Mouse (Mus musculus): ENCODE data around the gene Gfy.

Gfy gene

GRCm38 (mm10) chr7:45179469-45179868 lies at the start of gene Gfy:
Gene Gfy (minus strand): TSS chr7:45179569.
- no peak for DNase-seq (ENCODE audit: low spot score)

DNA sequence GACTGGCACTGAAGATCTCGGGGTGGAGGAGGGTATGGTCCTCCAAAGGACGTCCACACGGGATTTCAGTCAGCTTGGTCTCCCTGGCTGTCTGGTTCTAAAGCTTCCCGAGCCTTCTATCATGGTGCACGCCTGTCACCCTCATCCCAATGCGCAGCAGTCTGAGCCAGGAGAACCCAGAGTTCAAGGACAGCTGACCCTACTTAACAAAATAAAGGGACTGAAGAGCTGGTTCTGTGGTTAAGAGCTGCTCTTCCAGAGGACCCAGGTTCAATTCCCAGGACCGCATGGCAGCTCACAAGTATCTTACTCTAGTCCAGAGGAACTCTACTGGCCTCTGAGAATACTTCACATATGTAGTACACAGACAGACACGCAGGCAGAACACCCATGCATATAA lies 49.7 kb upstream of the Gfy start:
- DNase-seq (ENCODE audit: low spot score): no peak

GRCm38 (mm10) chr7:45228548-45228947 lies 49.2 kb upstream of the Gfy start:
- no peak for DNase-seq (ENCODE audit: low spot score)

GRCm38 (mm10) chr7:45226421-45226820 lies 47.1 kb upstream of the Gfy start:
- no peak for DNase-seq (ENCODE audit: low spot score)

- no peak for DNase-seq (ENCODE audit: low spot score)
Measured at GRCm38 (mm10) chr7:45224826-45225225, 45.5 kb upstream of the Gfy start.

- no peak for DNase-seq (ENCODE audit: low spot score)
Measured at GRCm38 (mm10) chr7:45221680-45222079, 42.3 kb upstream of the Gfy start.

GRCm38 (mm10) chr7:45216442-45217183 lies 37.2 kb upstream of the Gfy start:
- DNase-seq (ENCODE audit: low spot score): peak; percentile 61

- peak; percentile 57 for DNase-seq (ENCODE audit: low spot score)
Measured at GRCm38 (mm10) chr7:45215673-45216441, 36.5 kb upstream of the Gfy start, which contains the start of gene Tead2. Gene Tead2 (plus strand): TSS chr7:45215753.

GRCm38 (mm10) chr7:45213708-45214107 lies 34.3 kb upstream of the Gfy start:
- no peak for DNase-seq (ENCODE audit: low spot score)

DNA sequence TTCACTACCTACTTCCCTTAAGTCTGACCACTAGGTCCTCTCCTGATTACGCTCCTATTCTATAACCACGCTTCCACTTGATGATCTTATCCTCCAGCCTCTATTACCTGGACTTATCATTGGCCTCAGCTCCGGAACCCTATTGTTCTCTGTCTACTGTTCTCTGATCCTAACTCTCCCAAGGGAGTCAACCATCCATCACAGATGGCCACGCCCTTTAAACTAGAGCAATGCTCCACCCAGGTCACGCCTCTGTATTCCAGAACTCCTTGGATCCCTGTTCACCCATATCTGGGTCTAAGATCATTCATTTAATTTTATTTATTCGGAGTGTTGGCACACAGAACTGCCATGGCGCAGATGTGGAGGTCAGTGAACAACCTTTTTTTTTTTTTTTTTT lies 33.0 kb upstream of the Gfy start:
- no peak for DNase-seq (ENCODE audit: low spot score)

DNA sequence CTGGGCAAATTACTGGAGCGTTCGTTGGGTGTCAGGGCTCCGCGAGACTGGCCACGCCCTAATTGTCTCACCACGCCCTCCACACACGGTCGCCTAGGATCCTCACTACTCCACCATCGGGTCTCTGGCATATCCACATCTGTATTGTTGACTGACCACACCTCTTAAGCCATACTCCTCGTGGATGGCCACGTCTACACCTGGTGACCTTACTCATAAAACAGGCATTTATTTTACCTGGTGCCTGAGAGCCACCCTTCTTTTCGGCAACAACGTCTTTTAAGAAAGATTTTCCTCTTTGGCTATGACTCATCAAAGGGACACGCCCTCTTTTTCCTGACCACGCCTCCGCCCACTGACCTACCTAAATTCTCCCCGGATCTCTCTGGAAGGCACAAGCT lies 32.5 kb upstream of the Gfy start, which contains the start of gene Dkkl1:
Gene Dkkl1 (minus strand): TSS at position 297 of the 401 bp plus-strand sequence.
- DNase-seq (ENCODE audit: low spot score): no peak

- DNase-seq (ENCODE audit: low spot score): no peak
Measured at GRCm38 (mm10) chr7:45211070-45211469, 31.7 kb upstream of the Gfy start.

DNA sequence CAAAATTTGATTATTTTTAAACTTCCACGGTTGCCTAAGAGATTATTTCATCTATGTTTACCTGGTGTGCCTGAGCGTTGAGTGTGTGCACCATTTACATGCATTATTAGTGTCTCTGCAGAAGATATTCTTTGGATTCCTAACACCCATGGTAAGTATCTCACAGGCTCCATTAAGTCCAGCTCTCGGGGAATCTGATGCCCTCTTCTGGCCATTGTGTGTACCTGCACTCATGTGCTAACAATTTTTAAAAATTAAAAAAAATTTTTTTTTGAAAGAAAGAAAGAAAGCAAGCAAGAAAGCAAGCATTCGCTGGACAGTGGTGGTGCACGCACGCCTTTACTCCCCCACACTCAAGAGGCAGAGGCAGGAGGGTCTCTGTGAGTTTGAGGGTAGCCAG lies 28.9 kb upstream of the Gfy start:
- no peak for DNase-seq (ENCODE audit: low spot score)

GRCm38 (mm10) chr7:45204380-45205143 lies 25.2 kb upstream of the Gfy start, which contains the start of gene Ccdc155:
Gene Ccdc155 (minus strand): TSS chr7:45204892.
- DNase-seq (ENCODE audit: low spot score): peak; percentile 79

GRCm38 (mm10) chr7:45202654-45203053 lies 23.3 kb upstream of the Gfy start:
- no peak for DNase-seq (ENCODE audit: low spot score)

DNA sequence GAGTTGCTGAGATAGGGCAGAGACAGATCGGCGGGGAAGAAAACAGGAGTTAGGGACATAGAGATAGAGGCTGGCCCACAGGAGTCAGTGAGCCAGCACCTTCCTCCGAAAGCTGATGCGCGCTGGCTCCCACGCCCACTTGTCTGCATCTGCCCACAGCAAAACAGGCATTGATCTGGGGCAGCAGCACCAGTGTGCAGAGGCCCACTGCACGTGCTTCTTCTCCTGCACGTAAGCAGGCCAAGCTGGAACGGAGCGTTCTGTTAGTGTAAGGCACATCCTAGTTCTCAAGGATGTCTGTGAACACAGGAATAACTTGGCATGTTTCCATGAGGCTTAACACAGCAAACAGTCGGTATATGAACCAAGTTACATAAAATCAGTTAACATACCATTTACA lies 19.6 kb upstream of the Gfy start:
- no peak for DNase-seq (ENCODE audit: low spot score)

- DNase-seq (ENCODE audit: low spot score): no peak
Measured at GRCm38 (mm10) chr7:45198435-45198834, 19.1 kb upstream of the Gfy start.

- DNase-seq (ENCODE audit: low spot score): no peak
Measured at GRCm38 (mm10) chr7:45196994-45197393, 17.6 kb upstream of the Gfy start.

- no peak for DNase-seq (ENCODE audit: low spot score)
Measured at GRCm38 (mm10) chr7:45196176-45196535, 16.8 kb upstream of the Gfy start.

DNA sequence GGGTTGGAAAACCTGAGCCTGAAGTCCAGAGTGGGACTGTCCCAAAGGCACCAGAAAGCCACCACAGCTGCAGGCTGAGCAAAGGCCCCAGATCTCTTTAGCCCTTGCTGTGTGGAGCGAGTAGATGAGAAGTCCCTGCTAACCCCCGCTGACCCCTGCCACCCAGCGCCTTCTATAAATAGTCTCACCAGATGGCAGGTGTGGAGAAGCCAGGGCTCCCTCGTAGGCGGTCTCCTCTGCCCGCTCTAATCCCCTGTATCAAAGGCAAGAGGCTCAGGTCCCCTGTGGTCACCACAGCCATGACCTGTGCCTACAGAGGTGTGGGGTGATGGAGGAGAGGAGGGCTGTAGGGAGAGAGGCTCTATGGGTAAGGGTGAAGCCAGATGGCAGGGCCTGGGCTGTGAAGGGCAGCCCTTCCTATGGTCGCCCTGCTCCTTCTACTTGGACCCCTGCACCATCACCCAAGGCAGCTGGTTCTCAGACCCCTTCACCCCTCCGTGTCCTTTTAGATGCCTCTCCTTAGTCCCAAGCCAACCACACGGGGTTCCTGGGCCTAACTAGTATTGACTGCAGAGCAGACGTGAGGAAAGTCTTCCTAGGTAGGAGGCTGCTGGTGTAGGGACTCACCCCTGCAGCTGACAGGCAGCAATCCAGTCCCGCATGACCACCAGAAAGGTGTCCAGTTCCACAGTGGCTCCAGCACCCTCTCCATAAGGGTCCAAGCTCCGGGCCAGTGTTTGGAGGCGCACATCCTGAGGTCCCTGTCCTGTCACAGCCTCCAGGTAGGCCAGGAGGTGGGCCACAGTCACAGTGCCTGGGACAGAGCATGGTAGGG lies 16.2 kb upstream of the Gfy start:
- no peak for DNase-seq (ENCODE audit: low spot score)

Measured in ovary, postnatal 10 days (tissue).